Mouse (Mus musculus) kidney, adult 2 months (tissue): ENCODE data around the gene Arhgap32. TPM values are rescaled to one million over a fixed set of nuclear protein-coding genes. Genes with fewer than 3 reads are reported as not detected.
"Not testable (repeated sequence)": the region's sequence is repeated elsewhere in the genome, so short reads cannot be mapped to it uniquely, and the experiment has no call there.

Source experiments
- DNase-seq: peaks from one replicate; pipeline ENCODE4 v3.0.0; 2021
- H3K27ac ChIP-seq: fragments of 200-500 bp; 2 replicates; pipeline ENCODE4 v1.5.1; 2012; ENCODE audit warnings: low read depth, low read length, control low read depth, inconsistent platforms; ENCODE audit not compliant: insufficient read depth
- H3K27me3 ChIP-seq: fragments of 200-500 bp; replicated peaks from 2 replicates; pipeline ENCODE4 v1.6.1; 2012; ENCODE audit warnings: mild to moderate bottlenecking, moderate library complexity, low read length, inconsistent platforms; ENCODE audit not compliant: control insufficient read depth, insufficient read depth
- H3K36me3 ChIP-seq: fragments of 200-500 bp; 2 replicates; pipeline ENCODE4 v1.6.1; 2012; ENCODE audit warnings: mild to moderate bottlenecking, moderate library complexity, low read length, inconsistent platforms; ENCODE audit not compliant: control insufficient read depth, insufficient read depth
- H3K4me1 ChIP-seq: fragments of 200-500 bp; 2 replicates; pipeline ENCODE4 v1.6.1; 2011; ENCODE audit warnings: low read length; ENCODE audit not compliant: control insufficient read depth, insufficient read depth
- H3K4me3 ChIP-seq: fragments of 200-500 bp; 2 replicates; pipeline ENCODE4 v1.5.1; 2011; ENCODE audit warnings: mild to moderate bottlenecking, low read depth, low read length, control low read depth; ENCODE audit not compliant: insufficient read depth
- CTCF ChIP-seq: fragments of 200-500 bp; conservative IDR thresholded peaks from 2 replicates; pipeline ENCODE4 v1.5.1; 2011; ENCODE audit warnings: low read depth, mild to moderate bottlenecking, control low read depth, low read length, moderate library complexity, mixed read lengths; ENCODE audit not compliant: insufficient read depth, insufficient read length
- POLR2A ChIP-seq: fragments of 200-500 bp; IDR thresholded peaks from one replicate; pipeline ENCODE4 v1.6.1; 2011; ENCODE audit warnings: low read depth, low read length, control low read depth
- WGBS: fragments of 180-500 bp; shearing (Covaris S2); methylation state at CpG from one replicate; pipeline ENCODE4 v1.1.7; 2018; 5-methylcytosine and 5-hydroxymethylcytosine counted together
- polyA plus RNA-seq: library from polyadenylated mRNA; depleted of rRNA; stranded (reverse); fragments of >200 nt; gene quantifications from 2 replicates; pipeline ENCODE4 v1.2.3, GENCODE M21; 2012

The Arhgap32 gene
- polyA plus RNA-seq, 1 experiment, result 9.5 TPM

DNA sequence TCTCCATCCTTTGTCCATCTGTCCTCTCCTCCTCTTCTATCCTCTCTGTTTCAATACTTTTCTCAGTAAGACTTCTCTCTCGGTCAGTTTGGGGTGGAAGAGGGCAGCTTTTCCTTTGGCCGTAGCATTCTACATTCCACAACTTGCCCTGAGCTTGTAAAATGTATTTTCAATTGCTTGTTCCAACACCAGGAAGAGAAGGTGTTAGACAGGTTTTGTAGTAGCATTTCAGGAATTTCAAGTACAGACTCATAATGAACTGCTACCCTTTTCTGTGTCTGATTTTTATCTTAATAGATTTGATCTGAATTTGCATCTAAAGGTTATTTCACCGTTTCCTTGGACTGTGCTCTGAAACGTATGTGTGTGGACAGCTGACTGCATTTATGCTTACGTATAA, 336 bp downstream of the Arhgap32 start:
- DNase-seq, result peak; percentile 29
- Histone ChIP-seq H3K4me1 (peaks cover 28% of the 10 kb centered on the region), H3K27me3 (no peaks in the 10 kb centered on the region), H3K4me3 (no peak overlapping the region), H3K27ac (peak overlapping the region; percentile 83), H3K36me3 (no peaks in the 10 kb centered on the region)
- no peak for TF ChIP-seq CTCF
- TF ChIP-seq POLR2A, result no peak
- 56% methylated on average over 5 of the region's 5 CpGs for WGBS

DNA sequence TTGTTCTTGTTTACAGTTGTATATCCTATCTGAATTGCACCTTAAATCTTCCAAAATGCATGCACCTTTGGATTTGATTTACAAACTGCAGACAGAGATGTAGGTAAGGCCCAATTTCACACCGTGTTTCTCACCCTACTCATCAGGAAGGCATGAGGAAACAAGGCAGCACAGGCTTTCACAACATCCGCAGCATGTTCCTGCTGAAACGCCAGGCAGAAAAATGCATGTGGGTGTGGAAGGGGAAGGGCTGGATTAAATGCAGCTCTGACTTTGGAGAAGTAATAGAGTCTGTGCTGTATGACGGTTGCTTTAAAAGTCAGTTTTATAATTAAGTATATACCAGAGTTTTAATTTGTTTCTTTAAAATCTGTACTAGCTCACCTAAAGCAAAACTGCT, 1.9 kb downstream of the Arhgap32 start:
- Histone ChIP-seq H3K36me3 (no peaks in the 10 kb centered on the region), H3K27me3 (no peaks in the 10 kb centered on the region), H3K27ac (peak overlapping the region; percentile 31), H3K4me1 (peaks cover 28% of the 10 kb centered on the region), H3K4me3 (no peak overlapping the region)
- DNase-seq, result peak; percentile 23
- WGBS, result 25% methylated on average over 4 of the region's 4 CpGs
- TF ChIP-seq CTCF (no peak), POLR2A (no peak)

- H3K4me1 ChIP-seq, result peaks cover 28% of the 10 kb centered on the region
- no peaks in the 10 kb centered on the region for H3K36me3 ChIP-seq
- no peak for DNase-seq
- no peak overlapping the region for H3K4me3 ChIP-seq
- TF ChIP-seq POLR2A (no peak), CTCF (no peak)
- peak overlapping the region; percentile 28; the same call in 1 of the 2 replicates for H3K27ac ChIP-seq
- H3K27me3 ChIP-seq, result no peaks in the 10 kb centered on the region
Measured at GRCm38 (mm10) chr9:32118433-32118832, 2.5 kb downstream of the Arhgap32 start.

DNA sequence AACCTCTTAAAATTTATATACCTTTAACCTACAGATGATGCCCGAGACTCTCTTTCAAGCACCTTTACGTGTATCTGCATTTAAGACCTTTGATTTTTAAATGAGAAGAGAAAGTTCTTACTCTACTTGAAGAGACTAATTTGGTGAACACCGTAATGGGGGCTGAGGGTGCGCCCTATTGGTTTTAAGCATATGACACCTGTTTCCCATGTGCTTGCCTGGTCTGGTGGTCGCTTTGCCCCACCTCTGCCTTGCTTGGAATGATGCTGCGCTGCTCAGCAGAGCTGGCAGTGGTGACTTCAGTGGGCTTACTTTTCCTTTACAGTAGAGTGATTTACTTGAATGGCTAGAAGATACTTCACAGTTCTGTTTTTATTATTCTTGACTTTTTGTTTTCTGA, 3.6 kb downstream of the Arhgap32 start:
- H3K27me3 ChIP-seq, result no peaks in the 10 kb centered on the region
- H3K4me1 ChIP-seq, result peaks cover 25% of the 10 kb centered on the region
- no peak for DNase-seq
- TF ChIP-seq CTCF (no peak), POLR2A (no peak)
- H3K4me3 ChIP-seq, result no peak overlapping the region
- H3K36me3 ChIP-seq, result no peaks in the 10 kb centered on the region
- 91% methylated on average over 6 of the region's 6 CpGs for WGBS
- H3K27ac ChIP-seq, result no peak overlapping the region

GRCm38 (mm10) chr9:32120162-32120561, 4.2 kb downstream of the Arhgap32 start:
- H3K27me3 ChIP-seq, result no peaks in the 10 kb centered on the region
- no peaks in the 10 kb centered on the region for H3K36me3 ChIP-seq
- TF ChIP-seq CTCF (no peak), POLR2A (no peak)
- DNase-seq, result no peak
- no peak overlapping the region for H3K27ac ChIP-seq
- no peak overlapping the region for H3K4me3 ChIP-seq
- peaks cover 21% of the 10 kb centered on the region for H3K4me1 ChIP-seq
- 58% methylated on average over 1 of the region's 1 CpGs for WGBS

- H3K27me3 ChIP-seq, H3K36me3 ChIP-seq, H3K4me3 ChIP-seq, H3K27ac ChIP-seq, DNase-seq: not testable (repeated sequence)
- H3K4me1 ChIP-seq, result peaks cover 11% of the 10 kb centered on the region
- WGBS, result 91% methylated on average over 13 of the region's 13 CpGs
Measured at GRCm38 (mm10) chr9:32121271-32121670, 5.3 kb downstream of the Arhgap32 start.

GRCm38 (mm10) chr9:32136195-32136594, 20.3 kb downstream of the Arhgap32 start:
- no peak for TF ChIP-seq CTCF
- TF ChIP-seq POLR2A, result no peak
- H3K27ac ChIP-seq, result no peak overlapping the region
- H3K4me3 ChIP-seq, result no peak overlapping the region
- H3K27me3 ChIP-seq, result no peaks in the 10 kb centered on the region
- peaks cover 7% of the 10 kb centered on the region; the same call in 1 of the 2 replicates for H3K4me1 ChIP-seq
- H3K36me3 ChIP-seq, result no peaks in the 10 kb centered on the region
- DNase-seq, result no peak
